Mouse (Mus musculus): ENCODE data around the gene Chd1. TPM values are rescaled to one million over a fixed set of nuclear protein-coding genes. Genes with fewer than 3 reads are reported as not detected.

Gene Chd1
- polyA plus RNA-seq, 1 experiment from 2014 or later, result 54.7 TPM

GRCm38 (mm10) chr17:15812136-15812778, 107.5 kb downstream of the Chd1 start:
- no peak for ATAC-seq (ENCODE audit: low FRiP score)
- WGBS, result 83% methylated on average over 13 of the region's 13 CpGs
- Histone ChIP-seq H3K36me3 (ENCODE audit: control insufficient read depth, insufficient read depth, low read length) (peaks cover 2% of the 10 kb centered on the region), H3K27ac (ENCODE audit: low read depth, low read length) (no peak overlapping the region), H3K9me3 (ENCODE audit: control insufficient read depth, low read length) (no peaks in the 10 kb centered on the region), H3K4me3 (ENCODE audit: low read depth, low read length) (no peak overlapping the region), H3K4me1 (replicated peaks; ENCODE audit: control insufficient read depth, insufficient read depth, low read length) (peaks cover 3% of the 10 kb centered on the region; the same call in 1 of the 2 replicates), H3K9ac (ENCODE audit: low read depth, low read length) (no peak overlapping the region), H3K4me2 (replicated peaks; ENCODE audit: low read depth, low read length) (no peak overlapping the region), H3K27me3 (ENCODE audit: control insufficient read depth, insufficient read depth, low read length) (no peaks in the 10 kb centered on the region)
- DNase-seq (ENCODE audit: low spot score), result no peak

- DNase-seq (ENCODE audit: low spot score) (no peak), ATAC-seq (ENCODE audit: low FRiP score) (no peak)
- no peak overlapping the region for H3K4me3 ChIP-seq (ENCODE audit: low read depth, low read length)
- no peak overlapping the region for H3K9ac ChIP-seq (ENCODE audit: low read depth, low read length)
- no peaks in the 10 kb centered on the region for H3K27me3 ChIP-seq (ENCODE audit: control insufficient read depth, insufficient read depth, low read length)
- H3K27ac ChIP-seq (ENCODE audit: low read depth, low read length), result no peak overlapping the region
- peaks cover 3% of the 10 kb centered on the region; the same call in 1 of the 2 replicates for H3K4me1 ChIP-seq (replicated peaks; ENCODE audit: control insufficient read depth, insufficient read depth, low read length)
- WGBS, result 71% methylated on average over 3 of the region's 3 CpGs
- no peaks in the 10 kb centered on the region for H3K9me3 ChIP-seq (ENCODE audit: control insufficient read depth, low read length)
- no peak overlapping the region for H3K4me2 ChIP-seq (replicated peaks; ENCODE audit: low read depth, low read length)
- no peaks in the 10 kb centered on the region for H3K36me3 ChIP-seq (ENCODE audit: control insufficient read depth, insufficient read depth, low read length)
These were observed 109.0 kb downstream of the Chd1 start for GRCm38 (mm10) chr17:15813658-15814212.

GRCm38 (mm10) chr17:15815312-15816018, 110.7 kb downstream of the Chd1 start:
- Histone ChIP-seq H3K9me3 (ENCODE audit: control insufficient read depth, low read length) (no peaks in the 10 kb centered on the region), H3K27me3 (ENCODE audit: control insufficient read depth, insufficient read depth, low read length) (no peaks in the 10 kb centered on the region), H3K36me3 (ENCODE audit: control insufficient read depth, insufficient read depth, low read length) (peaks cover 2% of the 10 kb centered on the region; the same call in 1 of the 2 replicates), H3K27ac (ENCODE audit: low read depth, low read length) (no peak overlapping the region), H3K4me3 (ENCODE audit: low read depth, low read length) (no peak overlapping the region), H3K4me2 (replicated peaks; ENCODE audit: low read depth, low read length) (no peak overlapping the region), H3K9ac (ENCODE audit: low read depth, low read length) (no peak overlapping the region), H3K4me1 (replicated peaks; ENCODE audit: control insufficient read depth, insufficient read depth, low read length) (no peaks in the 10 kb centered on the region; the same call in 1 of the 2 replicates)
- WGBS, result 89% methylated on average over 10 of the region's 10 CpGs
- DNase-seq (ENCODE audit: low spot score) (no peak), ATAC-seq (ENCODE audit: low FRiP score) (no peak)

- no peak overlapping the region for H3K9ac ChIP-seq (ENCODE audit: low read depth, low read length)
- H3K4me1 ChIP-seq (replicated peaks; ENCODE audit: control insufficient read depth, insufficient read depth, low read length), result no peaks in the 10 kb centered on the region
- no peak overlapping the region for H3K27ac ChIP-seq (ENCODE audit: low read depth, low read length)
- H3K4me3 ChIP-seq (ENCODE audit: low read depth, low read length), result no peak overlapping the region
- no peak for DNase-seq (ENCODE audit: low spot score)
- H3K27me3 ChIP-seq (ENCODE audit: control insufficient read depth, insufficient read depth, low read length), result no peaks in the 10 kb centered on the region
- no peaks in the 10 kb centered on the region for H3K9me3 ChIP-seq (ENCODE audit: control insufficient read depth, low read length)
- WGBS, result 89% methylated on average over 10 of the region's 11 CpGs
- no peak for ATAC-seq (ENCODE audit: low FRiP score)
- H3K4me2 ChIP-seq (replicated peaks; ENCODE audit: low read depth, low read length), result no peak overlapping the region
- peaks cover 2% of the 10 kb centered on the region; the same call in 1 of the 2 replicates for H3K36me3 ChIP-seq (ENCODE audit: control insufficient read depth, insufficient read depth, low read length)
These were observed 111.8 kb downstream of the Chd1 start for GRCm38 (mm10) chr17:15816379-15817095.

GRCm38 (mm10) chr17:15817096-15817450, 112.3 kb downstream of the Chd1 start:
- Histone ChIP-seq H3K27ac (ENCODE audit: low read depth, low read length) (no peak overlapping the region), H3K36me3 (ENCODE audit: control insufficient read depth, insufficient read depth, low read length) (peaks cover 2% of the 10 kb centered on the region; the same call in 1 of the 2 replicates), H3K27me3 (ENCODE audit: control insufficient read depth, insufficient read depth, low read length) (no peaks in the 10 kb centered on the region), H3K4me3 (ENCODE audit: low read depth, low read length) (no peak overlapping the region), H3K4me1 (replicated peaks; ENCODE audit: control insufficient read depth, insufficient read depth, low read length) (no peaks in the 10 kb centered on the region), H3K9me3 (ENCODE audit: control insufficient read depth, low read length) (no peaks in the 10 kb centered on the region), H3K4me2 (replicated peaks; ENCODE audit: low read depth, low read length) (no peak overlapping the region), H3K9ac (ENCODE audit: low read depth, low read length) (no peak overlapping the region)
- 89% methylated on average over 5 of the region's 5 CpGs for WGBS
- no peak for ATAC-seq (ENCODE audit: low FRiP score)
- DNase-seq (ENCODE audit: low spot score), result no peak

- no peaks in the 10 kb centered on the region for H3K9me3 ChIP-seq (ENCODE audit: control insufficient read depth, low read length)
- ATAC-seq (ENCODE audit: low FRiP score) (no peak), DNase-seq (ENCODE audit: low spot score) (no peak)
- H3K27ac ChIP-seq (ENCODE audit: low read depth, low read length), result no peak overlapping the region
- 93% methylated on average over 2 of the region's 2 CpGs for WGBS
- H3K36me3 ChIP-seq (ENCODE audit: control insufficient read depth, insufficient read depth, low read length), result peaks cover 2% of the 10 kb centered on the region; the same call in 1 of the 2 replicates
- H3K9ac ChIP-seq (ENCODE audit: low read depth, low read length), result no peak overlapping the region
- H3K4me1 ChIP-seq (replicated peaks; ENCODE audit: control insufficient read depth, insufficient read depth, low read length), result no peaks in the 10 kb centered on the region
- H3K4me3 ChIP-seq (ENCODE audit: low read depth, low read length), result no peak overlapping the region
- H3K27me3 ChIP-seq (ENCODE audit: control insufficient read depth, insufficient read depth, low read length), result no peaks in the 10 kb centered on the region
- H3K4me2 ChIP-seq (replicated peaks; ENCODE audit: low read depth, low read length), result no peak overlapping the region
These were observed 112.9 kb downstream of the Chd1 start for GRCm38 (mm10) chr17:15817634-15818033.

- H3K9ac ChIP-seq (ENCODE audit: low read depth, low read length), result no peak overlapping the region
- no peaks in the 10 kb centered on the region for H3K9me3 ChIP-seq (ENCODE audit: control insufficient read depth, low read length)
- DNase-seq (ENCODE audit: low spot score) (no peak), ATAC-seq (ENCODE audit: low FRiP score) (no peak)
- no peaks in the 10 kb centered on the region for H3K4me1 ChIP-seq (replicated peaks; ENCODE audit: control insufficient read depth, insufficient read depth, low read length)
- peaks cover 2% of the 10 kb centered on the region; the same call in 1 of the 2 replicates for H3K36me3 ChIP-seq (ENCODE audit: control insufficient read depth, insufficient read depth, low read length)
- H3K4me3 ChIP-seq (ENCODE audit: low read depth, low read length), result no peak overlapping the region
- no peak overlapping the region for H3K4me2 ChIP-seq (replicated peaks; ENCODE audit: low read depth, low read length)
- H3K27me3 ChIP-seq (ENCODE audit: control insufficient read depth, insufficient read depth, low read length), result no peaks in the 10 kb centered on the region
- 74% methylated on average over 8 of the region's 8 CpGs for WGBS
- H3K27ac ChIP-seq (ENCODE audit: low read depth, low read length), result no peak overlapping the region
These were observed 113.6 kb downstream of the Chd1 start for GRCm38 (mm10) chr17:15818372-15818771.

GRCm38 (mm10) chr17:15820146-15820545, 115.4 kb downstream of the Chd1 start:
- no peak overlapping the region for H3K4me3 ChIP-seq (ENCODE audit: low read depth, low read length)
- ATAC-seq (ENCODE audit: low FRiP score), result no peak
- 66% methylated on average over 6 of the region's 6 CpGs for WGBS

More at GRCm38 (mm10) chr17:15820146-15820545, 115.4 kb downstream of the Chd1 start:
- Histone ChIP-seq H3K36me3 (ENCODE audit: control insufficient read depth, insufficient read depth, low read length) (peaks cover 2% of the 10 kb centered on the region; the same call in 1 of the 2 replicates), H3K9ac (ENCODE audit: low read depth, low read length) (no peak overlapping the region), H3K9me3 (ENCODE audit: control insufficient read depth, low read length) (no peaks in the 10 kb centered on the region), H3K4me1 (replicated peaks; ENCODE audit: control insufficient read depth, insufficient read depth, low read length) (no peaks in the 10 kb centered on the region), H3K4me2 (replicated peaks; ENCODE audit: low read depth, low read length) (no peak overlapping the region), H3K27me3 (ENCODE audit: control insufficient read depth, insufficient read depth, low read length) (no peaks in the 10 kb centered on the region), H3K27ac (ENCODE audit: low read depth, low read length) (no peak overlapping the region)
- DNase-seq (ENCODE audit: low spot score), result no peak
